Mouse (Mus musculus): ENCODE measurements at regions not wholly inside any gene's neighbourhood (a gene's known extent, or its start where the extent isn't known, plus 50 kb on each side); places are given as distances from the start of the nearest gene placed in this dataset.
"Not testable (repeated sequence)": the region's sequence is repeated elsewhere in the genome, so short reads cannot be mapped to it uniquely, and the experiment has no call there.

- 59% methylated on average over 4 of the region's 4 CpGs for WGBS
- H3K4me3 ChIP-seq (replicated peaks; ENCODE audit: extremely low read depth, low read depth, low read length); H3K4me1 ChIP-seq (ENCODE audit: control insufficient read depth, insufficient read depth, low read length); DNase-seq: not testable (repeated sequence)
- TF ChIP-seq CTCF (IDR thresholded peaks at IDR 0.05; ENCODE audit: insufficient read depth, low read length) = 0 out of 2 replicates have a peak, but pooled peaks have one; percentile 1
Measured at GRCm38 (mm10) chr14:53621376-53621775, 632.5 kb downstream of the Dad1 start.

- 46% methylated on average over 3 of the region's 3 CpGs for WGBS
- not testable (repeated sequence) for H3K4me1 ChIP-seq (ENCODE audit: control insufficient read depth, insufficient read depth, low read length); H3K4me3 ChIP-seq (replicated peaks; ENCODE audit: extremely low read depth, low read depth, low read length); DNase-seq
Measured at GRCm38 (mm10) chr14:53616061-53616460, 637.8 kb downstream of the Dad1 start.

- H3K4me1 ChIP-seq (ENCODE audit: control insufficient read depth, insufficient read depth, low read length) = no peaks in the 10 kb centered on the region
- TF ChIP-seq POLR2A (IDR thresholded peaks at IDR 0.05; ENCODE audit: borderline replicate concordance, extremely low read depth, low read depth, low read length) = no peak
- TF ChIP-seq CTCF (IDR thresholded peaks at IDR 0.05; ENCODE audit: insufficient read depth, low read length) = no peak
- H3K4me3 ChIP-seq (replicated peaks; ENCODE audit: extremely low read depth, low read depth, low read length) = no peak overlapping the region
- no peak for DNase-seq
Measured at GRCm38 (mm10) chr14:53614341-53614740, 639.6 kb downstream of the Dad1 start.

DNA sequence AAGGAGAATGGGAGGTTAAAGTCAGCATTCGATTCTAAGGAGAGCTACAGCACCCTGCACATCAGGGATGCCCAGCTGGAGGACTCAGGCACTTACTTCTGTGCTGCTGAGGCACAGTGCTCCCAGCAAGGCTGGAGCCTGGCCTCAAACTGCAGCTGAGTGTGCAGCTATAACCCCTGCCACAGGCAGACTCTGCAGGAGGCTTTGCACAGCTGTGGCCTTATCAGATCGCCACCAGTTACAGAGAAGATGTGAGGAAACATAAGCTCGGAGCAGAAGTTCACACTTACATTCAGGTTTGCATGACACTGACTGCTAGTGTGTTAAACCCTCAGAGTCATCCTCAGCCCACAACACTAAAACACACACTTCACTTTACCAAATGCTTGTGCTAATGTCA is 654.6 kb downstream of the Dad1 start:
- DNase-seq; H3K4me3 ChIP-seq (replicated peaks; ENCODE audit: extremely low read depth, low read depth, low read length); H3K4me1 ChIP-seq (ENCODE audit: control insufficient read depth, insufficient read depth, low read length): not testable (repeated sequence)
- WGBS = 24% methylated on average over 3 of the region's 3 CpGs

- not testable (repeated sequence) for DNase-seq; H3K4me1 ChIP-seq (ENCODE audit: control insufficient read depth, insufficient read depth, low read length); H3K4me3 ChIP-seq (replicated peaks; ENCODE audit: extremely low read depth, low read depth, low read length)
Measured at GRCm38 (mm10) chr14:53597287-53597686, 656.6 kb downstream of the Dad1 start.

DNA sequence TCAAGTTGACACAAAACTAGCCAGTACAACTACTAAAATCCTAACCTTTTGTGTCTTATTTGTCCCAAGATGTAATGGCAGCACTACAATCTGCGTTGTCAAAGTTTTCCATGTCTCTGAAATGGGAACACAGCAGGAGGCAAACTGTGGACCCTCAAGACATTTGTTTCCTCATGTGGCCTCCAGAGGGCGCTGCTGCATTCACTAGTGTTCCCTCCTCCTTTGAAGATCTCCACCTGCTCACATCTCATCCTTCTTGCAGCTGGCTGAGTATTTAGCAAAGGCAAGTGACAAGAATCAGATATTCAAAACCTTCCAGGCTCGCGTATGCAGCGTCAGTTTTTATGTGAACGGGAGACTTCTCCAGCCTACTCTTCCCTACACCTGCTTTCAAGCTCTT is 663.3 kb downstream of the Dad1 start:
- WGBS = 39% methylated on average over 6 of the region's 6 CpGs
- DNase-seq; H3K4me3 ChIP-seq (replicated peaks; ENCODE audit: extremely low read depth, low read depth, low read length); H3K4me1 ChIP-seq (ENCODE audit: control insufficient read depth, insufficient read depth, low read length): not testable (repeated sequence)

- H3K4me1 ChIP-seq (ENCODE audit: control insufficient read depth, insufficient read depth, low read length); H3K4me3 ChIP-seq (replicated peaks; ENCODE audit: extremely low read depth, low read depth, low read length); DNase-seq: not testable (repeated sequence)
- WGBS = 86% methylated on average over 6 of the region's 6 CpGs
Measured at GRCm38 (mm10) chr14:53582528-53582927, 671.4 kb downstream of the Dad1 start.

DNA sequence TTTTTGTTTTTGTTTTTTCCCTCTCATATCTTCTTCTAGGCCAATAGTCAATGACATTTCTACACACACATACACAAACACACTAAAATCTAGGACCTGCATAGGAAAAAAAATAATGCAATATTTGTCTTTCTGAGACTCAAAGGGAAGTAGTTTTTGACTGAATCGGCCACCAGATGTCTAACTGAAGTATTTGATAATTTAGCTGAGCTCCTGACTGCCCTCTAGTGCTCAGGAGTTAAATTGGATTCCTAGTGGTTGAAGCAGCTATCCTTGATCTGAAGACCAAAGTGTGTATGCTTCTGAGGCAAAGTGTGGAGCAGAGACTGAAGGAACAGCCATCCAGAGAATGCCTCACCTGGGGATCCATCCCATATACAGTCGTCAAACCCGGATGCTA is 672.2 kb downstream of the Dad1 start:
- WGBS = 55% methylated on average over 3 of the region's 3 CpGs
- not testable (repeated sequence) for H3K4me3 ChIP-seq (replicated peaks; ENCODE audit: extremely low read depth, low read depth, low read length); DNase-seq; H3K4me1 ChIP-seq (ENCODE audit: control insufficient read depth, insufficient read depth, low read length)

- not testable (repeated sequence) for H3K4me1 ChIP-seq (ENCODE audit: control insufficient read depth, insufficient read depth, low read length); H3K4me3 ChIP-seq (replicated peaks; ENCODE audit: extremely low read depth, low read depth, low read length); DNase-seq
- 88% methylated on average over 1 of the region's 1 CpGs for WGBS
Measured at GRCm38 (mm10) chr14:53576927-53577326, 677.0 kb downstream of the Dad1 start.

GRCm38 (mm10) chr14:53572701-53573100 is 681.2 kb downstream of the Dad1 start:
- DNase-seq; H3K4me3 ChIP-seq (replicated peaks; ENCODE audit: extremely low read depth, low read depth, low read length); H3K4me1 ChIP-seq (ENCODE audit: control insufficient read depth, insufficient read depth, low read length): not testable (repeated sequence)
- WGBS = 90% methylated on average over 1 of the region's 1 CpGs

DNA sequence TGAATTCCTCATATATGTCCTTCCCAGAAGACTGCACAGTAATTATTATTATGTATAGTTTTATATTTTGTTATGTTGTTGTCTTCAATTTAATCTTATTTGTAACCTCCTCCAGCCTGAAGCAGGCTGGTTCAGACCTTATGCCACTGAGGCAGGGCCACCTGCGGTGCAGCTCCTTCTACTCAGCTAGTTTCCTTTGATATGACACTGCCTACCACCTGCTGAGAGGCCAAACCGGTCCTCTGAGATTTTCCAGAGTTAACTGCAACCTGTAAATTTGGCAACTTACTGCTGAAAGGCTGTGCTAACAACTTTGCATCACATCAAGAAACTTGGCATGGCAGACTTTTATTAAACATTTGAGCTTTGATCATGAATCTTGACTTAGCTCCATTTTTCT is 691.3 kb downstream of the Dad1 start:
- 44% methylated on average over 2 of the region's 2 CpGs for WGBS
- TF ChIP-seq CTCF (IDR thresholded peaks at IDR 0.05; ENCODE audit: insufficient read depth, low read length) (no peak), POLR2A (IDR thresholded peaks at IDR 0.05; ENCODE audit: borderline replicate concordance, extremely low read depth, low read depth, low read length) (no peak)
- no peak for DNase-seq

DNA sequence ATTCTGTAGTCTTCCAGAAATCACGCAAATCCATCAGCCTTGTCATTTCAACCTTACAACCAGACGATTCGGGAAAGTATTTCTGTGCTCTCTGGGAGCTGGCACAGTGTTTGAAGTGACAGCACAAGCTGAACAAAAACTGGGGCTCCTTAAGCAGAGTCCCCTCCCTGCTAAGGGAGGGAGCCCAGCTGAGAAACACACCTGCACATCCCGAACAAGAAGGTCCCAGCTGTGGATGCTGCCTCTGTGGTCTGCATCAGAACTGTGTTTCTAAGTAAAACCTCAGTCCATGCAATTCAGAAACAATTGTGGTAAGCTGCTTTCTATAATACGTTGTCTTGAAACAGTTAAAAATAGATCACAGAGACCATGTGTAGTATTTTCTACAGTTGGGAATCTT is 693.8 kb downstream of the Dad1 start:
- not testable (repeated sequence) for H3K4me1 ChIP-seq (ENCODE audit: control insufficient read depth, insufficient read depth, low read length); H3K4me3 ChIP-seq (replicated peaks; ENCODE audit: extremely low read depth, low read depth, low read length); DNase-seq
- WGBS = 73% methylated on average over 5 of the region's 5 CpGs

More for the DNA sequence above, 691.3 kb downstream of the Dad1 start:
- Histone ChIP-seq H3K4me3 (replicated peaks; ENCODE audit: extremely low read depth, low read depth, low read length) (no peak overlapping the region), H3K4me1 (ENCODE audit: control insufficient read depth, insufficient read depth, low read length) (no peaks in the 10 kb centered on the region)

DNA sequence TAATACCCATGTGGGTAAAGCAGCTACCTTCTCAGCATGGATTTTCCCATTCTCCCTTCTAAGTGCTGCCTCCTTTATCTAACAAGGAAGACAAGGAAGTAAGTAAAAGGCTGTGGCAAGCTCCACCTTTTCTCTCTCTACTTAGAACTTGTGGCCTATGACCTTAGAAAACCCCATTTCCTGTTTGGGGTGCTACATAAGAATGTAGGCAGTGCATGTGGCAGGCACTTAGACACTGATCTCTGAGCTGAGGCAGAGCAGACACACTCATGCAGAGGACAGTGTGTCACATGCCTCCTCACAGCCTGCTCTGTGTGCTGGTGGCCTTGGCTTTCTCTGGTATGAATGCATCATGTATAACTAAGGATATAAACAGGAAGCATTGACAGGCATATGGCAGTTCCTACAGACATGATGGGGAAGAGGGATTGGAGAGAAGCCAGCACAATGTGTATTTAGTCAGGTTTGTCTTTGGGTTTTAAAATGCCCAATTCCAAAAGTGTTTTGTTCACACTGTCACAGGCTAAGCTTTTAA is 694.5 kb downstream of the Dad1 start:
- H3K4me1 ChIP-seq (ENCODE audit: control insufficient read depth, insufficient read depth, low read length); DNase-seq; H3K4me3 ChIP-seq (replicated peaks; ENCODE audit: extremely low read depth, low read depth, low read length): not testable (repeated sequence)
